Mouse (Mus musculus) myocyte (in vitro differentiated cells): ENCODE measurements at regions not wholly inside any gene's neighbourhood (a gene's known extent, or its start where the extent isn't known, plus 50 kb on each side); places are given as distances from the start of the nearest gene placed in this dataset.

Experiments
- H3K27me3 ChIP-seq: one replicate; pipeline ENCODE4 v1.6.1; 2011; ENCODE audit not compliant: control insufficient read depth, insufficient read depth, insufficient read length
- H3K36me3 ChIP-seq: one replicate; pipeline ENCODE4 v1.6.1; 2011; ENCODE audit not compliant: control insufficient read depth, insufficient read depth
- H3K4me2 ChIP-seq: one replicate; pipeline ENCODE4 v1.6.1; 2011; ENCODE audit warnings: low read depth, control low read depth
- H3K4me3 ChIP-seq: one replicate; pipeline ENCODE4 v1.5.1; 2011; ENCODE audit warnings: mild to moderate bottlenecking, control low read depth, moderate library complexity
- H3K79me2 ChIP-seq: one replicate; pipeline ENCODE4 v1.6.1; 2011; ENCODE audit not compliant: control insufficient read depth, insufficient read depth
- H3ac ChIP-seq: one replicate; pipeline ENCODE4 v1.6.1; 2011; ENCODE audit not compliant: control insufficient read depth, insufficient read length
- CEBPB ChIP-seq: IDR thresholded peaks from 2 replicates; pipeline ENCODE4 v1.6.1; 2011; ENCODE audit warnings: mild to moderate bottlenecking, moderate library complexity; ENCODE audit not compliant: poor library complexity, insufficient read depth, severe bottlenecking
- E2F4 ChIP-seq: IDR thresholded peaks from one replicate; pipeline ENCODE4 v1.6.1; 2011; ENCODE audit warnings: mild to moderate bottlenecking, control low read depth, moderate library complexity; ENCODE audit not compliant: insufficient read depth
- MAX ChIP-seq: IDR thresholded peaks from one replicate; pipeline ENCODE4 v1.6.1; 2011; ENCODE audit warnings: low read depth, mild to moderate bottlenecking, control low read depth
- MYOD1 ChIP-seq, 3 experiments: IDR thresholded peaks; one replicate each; pipeline ENCODE4 v1.6.1; 2011; ENCODE audit warnings: control low read depth in 2 of 3, low read depth in 2 of 3, mild to moderate bottlenecking in 2 of 3, moderate library complexity in 1 of 3; ENCODE audit not compliant: insufficient read length in 2 of 3, control insufficient read depth in 1 of 3
- MYOG ChIP-seq, 3 experiments: IDR thresholded peaks; one replicate each; pipeline ENCODE4 v1.6.1; 2011; ENCODE audit warnings: control low read depth in 2 of 3, low read depth in 2 of 3, mild to moderate bottlenecking in 2 of 3; ENCODE audit not compliant: insufficient read length in 2 of 3, control insufficient read depth in 1 of 3, insufficient read depth in 1 of 3
- POLR2A ChIP-seq: IDR thresholded peaks from one replicate; pipeline ENCODE4 v1.6.1; 2011; ENCODE audit warnings: low read depth, mild to moderate bottlenecking, control low read depth, moderate library complexity; ENCODE audit not compliant: insufficient read length
- POLR2AphosphoS2 ChIP-seq: IDR thresholded peaks from one replicate; pipeline ENCODE4 v1.6.1; 2011; ENCODE audit warnings: low read depth, control low read depth; ENCODE audit not compliant: insufficient read length
- REST ChIP-seq: IDR thresholded peaks from one replicate; pipeline ENCODE4 v1.6.1; 2011; ENCODE audit warnings: mild to moderate bottlenecking, control low read depth, moderate library complexity; ENCODE audit not compliant: insufficient read depth, insufficient read length
- SRF ChIP-seq: IDR thresholded peaks from one replicate; pipeline ENCODE4 v1.6.1; 2011; ENCODE audit warnings: low read depth; ENCODE audit not compliant: control insufficient read depth, insufficient read length
- TCF12 ChIP-seq: IDR thresholded peaks from one replicate; pipeline ENCODE4 v1.6.1; 2011; ENCODE audit warnings: mild to moderate bottlenecking, control low read depth; ENCODE audit not compliant: poor library complexity, insufficient read depth, severe bottlenecking
- TCF3 ChIP-seq: IDR thresholded peaks from one replicate; pipeline ENCODE4 v1.6.1; 2011; ENCODE audit warnings: low read depth, control low read depth; ENCODE audit not compliant: insufficient read length
- USF1 ChIP-seq: IDR thresholded peaks from one replicate; pipeline ENCODE4 v1.6.1; 2011; ENCODE audit warnings: low read depth, mild to moderate bottlenecking, control low read depth, moderate library complexity

DNA sequence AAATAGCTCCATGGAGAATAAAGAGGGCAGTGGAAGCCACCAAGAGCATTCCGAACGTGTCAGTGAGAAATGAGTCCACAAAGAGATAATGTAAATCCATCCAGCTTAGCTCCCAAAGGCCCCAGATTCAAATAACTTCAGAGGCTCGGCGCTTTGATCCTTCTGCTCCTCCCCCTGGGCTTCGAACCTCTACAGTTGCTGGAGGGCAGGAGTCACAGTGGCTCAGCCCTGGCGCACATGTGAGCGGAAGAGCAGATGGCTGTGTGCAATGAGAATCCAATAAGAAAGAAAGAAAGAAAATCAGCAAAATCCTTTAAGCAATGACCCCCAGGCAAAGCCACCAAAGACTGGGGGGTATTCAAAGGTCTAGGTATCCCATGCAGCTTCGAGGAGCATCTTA is 109.6 kb downstream of the Dyrk2 start:
- Histone ChIP-seq H3K4me3 (no peak overlapping the region), H3K4me2 (no peak overlapping the region), H3K79me2 (no peaks in the 10 kb centered on the region), H3ac (no peak overlapping the region), H3K36me3 (no peaks in the 10 kb centered on the region), H3K27me3 (no peaks in the 10 kb centered on the region)
- TF ChIP-seq E2F4 = no peak
- TF ChIP-seq MYOG (IDR thresholded peaks at IDR 0.05; ENCODE audit: control insufficient read depth in 1 of 3, insufficient read depth in 1 of 3, insufficient read length in 2 of 3, low read depth in 2 of 3) = no peak
- TF ChIP-seq POLR2A = no peak
- TF ChIP-seq TCF12 = no peak
- TF ChIP-seq POLR2AphosphoS2 = no peak
- TF ChIP-seq TCF3 = no peak
- no peak for TF ChIP-seq MAX

DNA sequence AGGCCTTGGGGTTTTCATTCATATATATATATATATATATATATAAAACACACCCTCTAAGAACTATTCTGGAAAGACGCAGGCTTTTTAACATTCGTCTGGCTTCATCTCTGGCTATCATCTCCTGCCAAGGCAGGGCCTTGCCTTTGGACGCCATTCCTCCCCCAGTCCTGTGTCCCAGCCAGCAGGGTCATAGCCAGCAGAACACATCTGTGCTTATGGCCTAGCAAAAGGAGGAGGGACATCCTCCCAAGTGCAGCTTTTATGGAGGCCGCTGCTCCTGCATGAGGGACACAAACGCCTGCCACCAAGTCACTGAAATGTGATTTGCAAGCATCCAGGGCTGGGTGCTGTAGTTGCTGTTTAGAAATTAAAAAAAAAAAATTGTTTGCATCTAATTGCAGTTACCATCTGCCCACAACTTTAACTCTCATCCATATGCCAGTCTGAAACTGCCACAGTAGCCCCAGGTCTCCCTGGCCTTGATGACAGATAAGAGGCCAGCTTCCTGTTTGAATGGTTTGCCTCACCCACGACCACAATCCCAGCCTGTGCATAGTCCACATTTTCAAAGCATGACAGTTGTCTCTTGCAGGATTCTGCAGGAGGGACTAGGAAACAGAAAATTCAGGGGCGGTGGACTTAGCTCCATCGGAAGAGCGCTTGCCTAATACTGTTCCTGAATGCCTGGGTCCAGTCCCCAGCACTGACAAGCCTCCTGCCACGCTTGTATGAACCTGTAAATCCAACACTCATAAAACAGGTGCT is 108.7 kb downstream of the Dyrk2 start:
- Histone ChIP-seq H3K79me2 (no peaks in the 10 kb centered on the region), H3K27me3 (no peaks in the 10 kb centered on the region), H3K36me3 (no peaks in the 10 kb centered on the region), H3ac (no peak overlapping the region), H3K4me2 (peak overlapping the region; percentile 13), H3K4me3 (no peak overlapping the region)
- TF ChIP-seq MYOG (IDR thresholded peaks at IDR 0.05; ENCODE audit: control insufficient read depth in 1 of 3, insufficient read depth in 1 of 3, insufficient read length in 2 of 3, low read depth in 2 of 3) (peak in 1 of 3 experiments; percentile 54), MYOD1 (IDR thresholded peaks at IDR 0.05; ENCODE audit: control insufficient read depth in 1 of 3, insufficient read length in 2 of 3, low read depth in 2 of 3) (peak in 1 of 3 experiments; percentile 45), POLR2AphosphoS2 (no peak), POLR2A (no peak), MAX (no peak), CEBPB (no peak), E2F4 (no peak), TCF12 (no peak), SRF (no peak), TCF3 (no peak), REST (no peak)

DNA sequence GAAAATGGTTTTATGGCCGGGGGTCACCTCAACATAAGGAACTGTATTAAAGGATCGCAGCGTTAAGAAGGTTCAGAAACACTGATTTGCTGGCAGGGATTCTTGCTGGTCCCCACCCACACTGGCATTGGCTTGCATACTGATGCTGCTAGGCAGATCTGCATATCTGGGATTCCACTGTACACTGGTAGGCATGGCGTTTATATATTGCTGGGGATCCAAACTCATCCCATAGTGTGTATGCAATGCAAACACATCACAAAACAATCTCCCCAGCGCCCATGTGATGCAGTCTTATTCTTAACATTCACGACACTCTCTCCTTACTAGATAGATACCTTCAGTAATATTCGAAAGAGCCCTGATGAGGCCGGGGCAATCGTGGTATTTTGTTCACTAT is 105.0 kb downstream of the Dyrk2 start:
- H3K36me3 ChIP-seq = no peaks in the 10 kb centered on the region
- H3K27me3 ChIP-seq = no peaks in the 10 kb centered on the region
- H3K4me2 ChIP-seq = no peak overlapping the region
- TF ChIP-seq CEBPB = no peak
- TF ChIP-seq SRF = no peak
- TF ChIP-seq USF1 = no peak
- TF ChIP-seq POLR2A = no peak
- no peak for TF ChIP-seq E2F4
- H3ac ChIP-seq = no peak overlapping the region
- H3K4me3 ChIP-seq = no peak overlapping the region
- H3K79me2 ChIP-seq = no peaks in the 10 kb centered on the region

DNA sequence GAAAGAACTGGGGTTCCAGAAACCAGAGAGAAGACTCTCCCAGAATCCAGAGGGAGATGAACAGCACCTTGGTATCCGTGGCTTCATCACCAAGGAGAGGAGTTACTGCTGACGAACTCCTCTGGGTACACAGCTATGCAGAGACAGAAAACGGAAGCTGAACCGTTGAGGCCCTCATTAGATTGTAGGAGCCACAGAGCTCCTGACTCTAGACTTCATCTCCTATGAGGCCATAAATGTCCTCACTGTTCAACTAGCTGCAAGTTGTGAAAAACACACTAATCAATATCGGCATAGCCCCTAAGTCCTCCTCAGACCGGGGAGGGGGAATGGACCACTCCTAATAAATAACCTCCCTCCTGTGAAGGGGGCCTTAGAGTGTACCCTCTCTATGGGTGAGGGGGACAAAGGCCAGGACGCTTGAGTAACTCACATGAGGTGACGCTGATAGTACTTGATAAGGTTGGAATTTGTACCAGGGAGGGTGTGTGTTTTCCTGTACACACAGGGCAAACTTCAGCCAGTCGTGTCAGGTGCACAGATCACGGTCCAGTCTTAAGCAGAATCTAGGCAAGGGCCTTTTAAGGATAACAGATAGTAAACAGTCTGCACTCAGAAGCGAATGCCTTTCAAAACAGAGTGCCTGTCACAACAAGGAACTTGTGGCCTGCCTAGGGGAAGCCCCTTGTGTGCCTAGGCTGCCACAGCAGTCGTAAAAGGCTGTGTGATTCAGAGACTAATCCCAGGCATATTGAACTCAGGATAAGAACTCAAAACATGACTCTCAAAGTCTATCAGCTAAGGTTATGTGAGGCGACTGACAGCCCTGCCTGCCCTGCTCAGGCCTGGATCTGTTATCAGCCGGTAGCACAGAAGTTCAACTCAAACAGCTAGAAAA is 104.2 kb downstream of the Dyrk2 start:
- Histone ChIP-seq H3K27me3 (no peaks in the 10 kb centered on the region), H3ac (no peak overlapping the region), H3K4me3 (no peak overlapping the region), H3K36me3 (no peaks in the 10 kb centered on the region), H3K79me2 (no peaks in the 10 kb centered on the region), H3K4me2 (peak overlapping the region; percentile 2)
- TF ChIP-seq CEBPB (no peak), MYOG (IDR thresholded peaks at IDR 0.05; ENCODE audit: control insufficient read depth in 1 of 3, insufficient read depth in 1 of 3, insufficient read length in 2 of 3, low read depth in 2 of 3) (no peak), REST (no peak)

DNA sequence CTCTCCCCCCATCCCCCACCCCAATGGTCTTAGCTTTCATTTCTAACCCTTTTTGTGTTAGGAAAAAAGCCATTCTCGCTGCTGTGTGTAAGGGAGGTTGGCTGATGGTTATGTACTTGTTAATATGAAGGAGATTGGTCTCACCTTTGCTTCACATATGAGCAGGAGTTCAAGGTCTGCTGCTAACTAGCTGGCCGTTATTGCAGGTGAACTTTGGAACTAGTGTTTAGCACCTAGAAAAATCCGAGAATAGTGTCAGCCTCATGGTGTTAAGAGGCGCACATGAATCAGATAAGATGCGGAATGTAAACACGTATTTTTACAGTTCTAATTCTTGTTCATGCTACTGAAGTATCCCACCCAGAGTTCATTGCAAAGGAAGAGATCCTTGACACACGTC is 103.2 kb downstream of the Dyrk2 start:
- H3ac ChIP-seq = no peak overlapping the region
- no peak for TF ChIP-seq POLR2AphosphoS2
- no peak for TF ChIP-seq MYOG (IDR thresholded peaks at IDR 0.05; ENCODE audit: control insufficient read depth in 1 of 3, insufficient read depth in 1 of 3, insufficient read length in 2 of 3, low read depth in 2 of 3)
- TF ChIP-seq TCF12 = no peak
- TF ChIP-seq MYOD1 (IDR thresholded peaks at IDR 0.05; ENCODE audit: control insufficient read depth in 1 of 3, insufficient read length in 2 of 3, low read depth in 2 of 3) = no peak
- no peak for TF ChIP-seq USF1
- TF ChIP-seq SRF = no peak
- TF ChIP-seq CEBPB = no peak
- TF ChIP-seq TCF3 = no peak
- TF ChIP-seq REST = no peak
- no peak for TF ChIP-seq MAX
- H3K4me3 ChIP-seq = no peak overlapping the region
- no peaks in the 10 kb centered on the region for H3K27me3 ChIP-seq
- no peak overlapping the region for H3K4me2 ChIP-seq
- no peaks in the 10 kb centered on the region for H3K36me3 ChIP-seq
- H3K79me2 ChIP-seq = no peaks in the 10 kb centered on the region
